Mouse (Mus musculus) embryo, embryonic 11 days (tissue): ENCODE measurements at regions not wholly inside any gene's neighbourhood (a gene's known extent, or its start where the extent isn't known, plus 50 kb on each side); places are given as distances from the start of the nearest gene placed in this dataset.

Experiments
- DNase-seq: peaks from one replicate; pipeline ENCODE4 v3.0.0-alpha.2; 2015

DNA sequence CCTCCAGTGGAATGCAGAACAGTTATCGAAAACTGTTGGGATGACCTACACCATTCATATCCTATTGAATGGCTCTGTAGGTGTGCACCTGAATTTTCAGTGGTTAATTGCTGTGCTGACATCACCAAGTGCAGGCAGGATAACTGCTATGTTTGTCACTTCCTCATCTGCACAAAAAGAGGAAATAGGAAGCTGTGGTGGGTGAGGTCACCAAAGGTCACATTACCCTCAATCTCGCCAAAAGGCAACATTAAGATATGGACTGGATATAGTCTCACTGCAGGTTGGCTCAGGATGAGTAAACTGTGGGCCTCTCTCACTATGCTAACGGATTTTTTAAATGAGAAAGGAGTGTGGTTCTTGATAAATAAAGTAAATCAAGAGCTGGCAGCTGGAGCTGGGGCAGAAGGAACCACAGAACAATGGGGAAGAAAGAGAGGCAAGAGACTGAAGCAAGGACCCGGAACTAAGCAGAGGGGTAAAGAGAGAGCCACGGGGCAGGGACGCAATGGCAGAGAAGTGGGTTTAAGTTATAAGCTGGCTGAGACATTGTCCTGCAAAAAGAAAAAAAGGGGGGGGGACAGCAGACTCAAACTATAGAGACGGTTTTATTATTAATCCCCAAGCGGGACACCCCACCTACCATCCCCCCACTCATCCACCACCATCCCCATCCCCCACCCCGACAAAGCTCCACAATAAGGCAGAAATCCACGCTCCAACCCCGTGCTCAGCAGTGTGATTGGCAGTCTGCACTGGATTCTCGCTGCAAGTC, 109.6 kb upstream of the Zdhhc25 start:
- peak; percentile 9 for DNase-seq

DNA sequence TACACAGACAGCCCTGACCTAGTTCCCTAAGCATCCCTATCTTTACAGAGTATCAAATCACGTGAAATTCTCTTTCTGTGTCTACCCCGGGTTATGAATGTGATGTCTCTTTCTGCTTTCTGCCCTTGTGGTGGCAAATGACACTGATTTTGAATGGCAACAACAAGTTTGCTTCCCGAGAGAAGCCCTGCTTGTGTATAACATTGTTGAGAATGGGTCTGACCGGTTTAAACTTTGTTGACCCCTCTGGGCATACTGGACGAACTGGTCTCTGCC, 109.1 kb upstream of the Zdhhc25 start:
- no peak for DNase-seq

DNA sequence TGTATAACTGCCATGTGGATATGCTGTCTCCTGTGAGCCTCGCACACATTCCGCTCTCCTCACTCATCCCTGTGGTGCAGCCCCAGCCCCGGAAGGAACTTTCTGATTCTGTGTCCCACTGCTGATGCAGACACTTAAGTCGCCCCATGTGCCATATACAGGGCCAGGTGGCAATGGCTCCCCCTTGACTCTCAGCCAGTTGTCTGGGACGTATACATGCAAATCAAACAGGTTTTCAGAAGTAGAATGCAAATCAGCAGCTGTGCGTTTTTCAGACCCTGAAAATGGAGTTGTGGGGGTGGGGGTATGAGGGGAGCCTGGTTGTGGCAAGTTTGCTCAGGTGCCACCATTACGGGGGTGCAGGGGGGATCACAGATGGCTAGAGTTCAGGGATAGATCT, 102.1 kb upstream of the Zdhhc25 start:
- DNase-seq: no peak

DNA sequence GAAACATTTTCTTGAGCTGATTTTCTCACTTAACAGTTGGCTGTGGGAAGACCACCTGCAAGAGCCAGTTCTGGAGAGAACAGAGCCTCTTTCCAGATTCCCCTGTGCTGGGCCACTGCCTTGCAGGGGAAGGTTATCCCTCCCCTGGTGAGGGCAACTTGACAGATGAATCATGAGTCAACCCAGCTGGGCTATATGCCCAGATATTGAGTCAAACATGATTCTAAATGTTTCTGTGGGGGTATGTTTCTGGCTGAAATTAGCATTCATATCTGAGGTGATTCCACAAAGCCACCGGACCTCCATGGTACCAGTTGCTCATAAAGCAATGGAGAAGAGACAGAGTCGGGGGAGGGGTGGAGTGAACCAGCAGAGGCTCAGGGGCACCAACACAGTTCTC, 97.8 kb upstream of the Zdhhc25 start:
- DNase-seq: no peak

DNA sequence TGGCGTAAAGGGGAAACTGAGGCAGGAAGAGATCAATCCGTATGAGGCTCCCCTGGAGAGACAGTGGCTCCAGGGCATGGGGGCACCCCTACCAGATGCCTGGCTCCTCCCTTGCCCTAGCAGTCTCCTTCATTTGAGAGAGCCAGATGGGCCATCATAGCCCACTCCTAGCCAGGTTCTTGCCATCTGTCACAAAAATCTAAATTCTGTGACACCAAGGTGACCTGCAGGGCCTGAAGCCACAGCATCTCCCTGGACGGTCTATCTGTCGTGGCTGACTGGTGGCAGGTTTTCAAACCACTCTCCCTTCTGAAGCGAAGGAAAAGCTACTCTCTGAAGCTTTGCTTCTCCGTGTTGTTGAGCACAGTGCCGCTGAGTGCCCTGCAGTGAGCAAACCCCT, 96.2 kb upstream of the Zdhhc25 start:
- no peak for DNase-seq

DNA sequence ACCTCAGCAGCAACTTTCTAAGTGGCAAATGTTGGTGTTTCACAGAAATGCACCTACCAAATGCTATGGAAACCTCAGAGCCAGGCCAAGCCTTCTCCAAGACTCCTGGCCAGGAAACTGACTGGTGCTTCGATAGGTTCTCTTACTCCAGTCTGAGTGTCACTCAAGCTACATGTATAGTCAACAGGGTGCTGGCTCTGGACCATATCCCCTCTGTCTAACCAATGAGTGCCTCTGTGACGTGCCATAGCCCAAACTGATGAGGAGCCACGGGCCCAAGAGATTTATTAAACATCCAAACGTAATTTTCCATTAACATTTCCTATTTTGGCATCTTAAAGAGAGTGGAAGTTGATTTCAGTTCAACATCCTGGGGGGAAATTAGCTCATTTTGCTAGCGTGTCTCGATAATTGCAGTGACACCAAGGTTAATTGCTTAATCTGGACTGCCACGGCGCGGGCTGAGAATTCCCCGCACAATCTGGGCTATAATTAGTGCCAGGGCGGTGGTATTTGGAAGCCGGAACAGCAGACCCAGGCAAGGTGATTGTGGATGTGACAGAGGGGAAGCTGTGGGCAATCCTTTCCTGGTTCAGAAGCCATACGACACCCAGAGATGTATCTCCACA, 94.5 kb upstream of the Zdhhc25 start:
- DNase-seq: no peak

DNA sequence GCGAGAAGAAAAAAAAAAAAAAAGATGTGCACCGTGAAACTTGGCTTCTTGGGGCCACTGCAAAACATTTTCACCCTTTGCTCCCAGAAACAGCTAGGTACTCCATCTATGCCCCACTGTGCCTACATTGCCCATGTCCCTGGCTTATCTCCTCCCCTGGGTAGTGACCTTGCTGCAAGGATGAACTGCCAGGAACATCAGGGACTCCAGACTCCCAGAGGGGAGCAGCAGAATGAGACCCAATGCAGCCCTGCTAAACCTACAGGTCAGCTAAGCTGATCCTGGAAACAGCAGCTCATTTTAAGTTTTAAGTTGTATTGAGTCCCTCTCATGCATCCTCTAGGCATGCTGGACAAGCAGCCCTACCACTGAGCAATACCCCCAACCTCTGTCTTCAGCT, 92.2 kb upstream of the Zdhhc25 start:
- no peak for DNase-seq

DNA sequence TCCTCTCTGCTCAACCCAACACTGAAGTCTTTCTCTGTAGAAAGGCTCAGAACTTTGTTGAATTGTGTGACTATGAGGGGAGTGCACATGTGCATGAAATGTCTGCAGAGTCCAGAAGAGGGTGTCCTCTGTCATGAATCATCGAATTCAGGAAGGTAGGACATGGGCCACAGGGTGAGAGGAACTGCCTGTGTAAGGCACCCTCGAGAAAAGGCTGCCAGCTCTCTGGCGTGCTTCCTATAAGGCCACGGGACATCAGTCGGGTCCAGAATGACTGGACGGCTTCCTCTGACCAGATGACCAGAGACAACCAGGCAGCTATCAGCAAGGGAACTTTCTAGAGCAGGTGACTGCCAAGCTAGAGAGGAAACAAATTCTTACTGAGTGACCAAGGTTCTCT, 91.1 kb upstream of the Zdhhc25 start:
- DNase-seq: no peak

DNA sequence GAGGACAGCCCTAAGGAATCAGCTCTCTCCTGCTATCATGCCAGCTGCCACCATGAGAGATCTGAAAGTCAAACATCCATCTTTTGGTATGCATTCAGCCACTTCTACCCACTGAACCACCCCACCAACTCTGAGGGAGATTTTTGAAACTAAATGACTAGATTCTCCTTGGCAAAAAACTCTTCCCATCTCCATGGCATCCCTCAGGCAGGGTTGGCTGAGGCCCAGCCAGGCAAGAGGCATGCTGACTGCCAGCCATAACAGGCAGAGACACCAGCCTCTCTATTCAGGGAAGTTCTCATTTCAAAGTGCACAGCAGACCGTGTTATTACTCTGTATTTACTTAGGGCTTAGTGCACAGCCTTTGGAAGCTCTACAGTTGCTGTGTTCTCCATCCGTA, 90.5 kb upstream of the Zdhhc25 start:
- no peak for DNase-seq

DNA sequence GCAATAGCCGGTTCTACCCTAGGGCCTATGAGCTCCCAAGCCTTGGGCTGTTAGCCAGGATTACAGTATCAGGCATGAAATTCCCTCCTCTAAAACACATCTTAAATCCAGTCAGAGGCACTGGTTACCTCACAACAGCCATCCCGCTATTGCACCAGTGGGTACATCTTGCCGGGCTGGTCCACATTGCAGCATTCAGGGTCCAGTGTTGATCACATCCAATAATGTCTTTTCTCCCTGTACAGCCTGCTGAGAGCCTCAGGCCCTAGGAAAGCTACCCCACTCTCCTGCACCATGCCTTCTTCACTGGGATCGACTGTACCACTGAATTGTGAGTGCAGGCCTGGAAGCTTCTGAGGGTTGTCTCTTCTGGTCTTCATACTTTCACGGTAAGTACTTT, 86.0 kb upstream of the Zdhhc25 start:
- no peak for DNase-seq

DNA sequence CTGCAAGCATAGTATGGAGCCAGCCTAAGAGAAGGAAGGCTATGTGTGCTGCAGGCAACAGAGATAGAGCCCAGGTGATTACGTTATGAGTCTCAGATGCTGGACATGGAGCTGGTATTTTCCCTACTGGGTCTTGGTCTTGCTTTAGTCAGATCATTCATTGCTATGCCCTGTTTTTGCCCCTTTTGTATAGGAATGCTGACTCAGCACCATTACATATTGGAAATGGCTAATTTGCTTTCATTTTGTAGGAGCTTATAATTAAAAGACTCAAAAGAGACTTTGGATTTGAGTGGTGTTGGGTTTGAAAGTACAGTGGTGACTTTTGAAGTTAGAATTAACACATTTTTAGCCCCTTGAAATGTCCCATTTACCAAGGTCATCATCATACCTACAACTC, 68.9 kb upstream of the Zdhhc25 start:
- no peak for DNase-seq

DNA sequence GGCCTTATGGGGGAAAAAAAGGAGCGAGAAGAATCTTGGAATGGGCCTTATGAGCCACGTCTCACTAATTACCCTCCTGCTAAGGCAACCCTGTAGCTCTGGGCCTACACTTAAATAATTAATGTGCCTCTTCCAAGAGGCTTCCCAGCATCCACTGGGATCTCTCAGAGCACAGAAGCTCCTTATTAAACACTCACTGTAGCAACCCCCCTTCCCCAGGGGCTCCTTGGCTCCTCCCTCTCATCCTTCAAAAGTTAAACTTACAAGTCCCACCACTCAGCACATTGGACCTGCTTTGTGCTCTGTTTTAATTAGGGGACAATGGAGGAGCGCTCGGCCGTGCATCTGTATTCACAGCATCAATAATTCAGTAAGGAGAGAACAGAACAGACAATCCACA, 68.1 kb upstream of the Zdhhc25 start:
- DNase-seq: no peak

DNA sequence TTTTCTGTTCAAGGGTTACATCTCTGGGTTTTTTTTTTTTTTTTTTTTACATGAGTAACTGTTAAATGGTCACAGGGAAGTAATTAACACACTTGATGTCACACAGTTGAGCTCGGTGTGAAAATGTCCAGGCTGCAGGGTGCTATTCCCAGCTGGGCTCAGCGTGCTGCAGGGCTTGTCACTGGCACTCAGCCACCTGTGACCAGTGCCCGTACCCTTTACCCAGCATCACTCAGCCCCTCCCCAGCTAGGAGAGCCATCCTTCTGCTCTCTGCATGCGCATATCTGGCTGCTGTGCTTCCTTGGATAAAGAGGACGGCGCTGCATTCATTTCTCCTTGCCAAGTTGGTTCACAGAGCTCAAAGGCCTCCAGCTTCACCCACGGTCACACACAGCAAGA, 66.7 kb upstream of the Zdhhc25 start:
- DNase-seq: no peak

DNA sequence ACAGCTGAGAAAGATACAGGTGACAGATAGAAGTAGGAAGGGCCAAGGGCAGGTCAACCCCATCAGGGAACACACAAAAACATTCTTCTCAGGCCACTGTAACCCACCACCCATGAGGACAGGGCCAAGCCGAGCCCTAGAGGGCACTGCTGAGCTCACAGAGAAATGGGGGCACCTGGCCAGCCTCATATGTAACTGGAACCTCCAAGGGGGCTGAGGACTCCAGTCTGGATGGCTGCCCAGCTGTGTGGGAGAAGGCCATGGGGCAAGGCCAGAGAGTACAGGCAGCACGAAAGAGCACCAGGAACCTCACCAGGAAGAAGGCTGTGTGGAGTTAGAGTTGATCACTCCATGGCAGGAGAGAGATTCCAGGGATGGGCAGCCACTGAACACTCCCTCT, 64.6 kb upstream of the Zdhhc25 start:
- DNase-seq: no peak

DNA sequence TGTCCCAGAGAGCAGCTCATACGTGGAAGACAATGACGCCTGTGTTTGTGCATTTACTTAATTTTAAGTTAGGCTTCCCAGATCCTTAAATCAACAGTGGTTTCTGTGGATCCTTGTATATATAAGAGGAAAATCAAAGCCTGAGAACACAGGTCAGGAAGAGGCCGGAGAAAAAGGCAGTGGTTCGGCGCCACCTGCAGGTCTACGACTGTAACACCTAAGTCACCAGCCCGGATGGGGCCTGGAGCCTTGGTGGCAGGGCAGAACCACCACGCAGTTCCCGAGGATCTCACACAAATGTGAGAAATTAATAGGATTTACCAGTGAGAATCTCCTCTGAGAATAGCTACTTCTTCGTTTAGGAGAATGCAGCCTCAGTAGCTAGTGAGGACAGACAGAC, 62.9 kb upstream of the Zdhhc25 start:
- DNase-seq: peak; percentile 79

DNA sequence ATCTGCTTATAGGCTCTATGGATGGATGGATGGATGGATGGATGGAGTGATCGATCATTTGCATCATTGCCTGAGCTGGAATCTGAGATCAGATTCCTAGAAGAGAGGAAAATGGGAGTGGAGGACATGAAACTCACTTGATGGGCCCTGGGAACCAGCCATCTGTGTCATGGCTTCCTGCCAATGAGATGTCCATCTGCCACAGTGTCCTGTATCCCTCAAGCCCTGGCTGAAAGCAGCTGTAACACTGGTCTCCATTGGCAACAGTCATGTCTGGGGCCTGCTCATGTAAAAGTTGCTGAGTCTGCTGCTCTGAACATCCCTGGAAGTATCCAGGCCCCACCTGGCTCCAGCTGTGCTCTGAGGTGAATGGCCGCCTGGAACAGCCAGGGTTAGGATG, 57.5 kb upstream of the Zdhhc25 start:
- no peak for DNase-seq

DNA sequence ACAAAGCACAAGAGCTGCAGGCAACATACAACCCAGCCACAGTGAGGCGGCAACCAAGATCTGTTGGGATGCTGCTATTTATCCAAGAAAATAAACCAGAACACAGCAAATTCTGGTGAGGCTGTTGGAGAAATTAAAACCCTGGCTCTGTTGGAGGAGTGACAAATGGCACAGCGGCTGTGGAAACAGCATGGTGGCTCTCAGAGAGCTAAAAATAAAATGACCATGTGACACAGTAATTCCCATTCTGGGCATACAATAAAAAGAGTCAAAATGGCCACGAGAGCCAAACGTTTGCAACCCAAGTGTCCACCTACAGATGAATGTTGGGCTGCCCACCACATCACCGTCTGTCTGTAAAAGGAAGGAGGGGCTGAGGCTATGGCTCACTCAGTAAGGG, 55.9 kb upstream of the Zdhhc25 start:
- no peak for DNase-seq

DNA sequence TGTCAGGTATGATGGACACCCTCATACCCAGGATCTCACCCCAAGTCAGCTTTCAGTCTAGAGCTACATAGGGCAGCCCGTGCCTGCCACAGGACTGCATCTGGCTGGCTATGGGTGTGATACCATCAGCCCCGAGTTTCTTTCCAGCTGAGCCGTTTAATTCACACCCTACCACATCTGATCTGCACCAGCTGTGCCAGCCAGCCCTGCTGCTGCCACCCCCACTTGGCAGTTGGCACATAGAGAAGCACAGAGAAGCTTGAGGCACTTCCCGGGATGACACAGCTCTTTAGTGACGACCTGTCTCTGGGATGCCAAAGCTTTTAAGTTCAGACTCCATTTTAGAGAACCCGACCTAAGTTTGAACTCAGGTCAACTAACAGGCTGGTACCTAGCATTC, 51.8 kb upstream of the Zdhhc25 start:
- DNase-seq: no peak
